Mouse (Mus musculus) thymus, adult 2 months (tissue): ENCODE measurements at regions not wholly inside any gene's neighbourhood (a gene's known extent, or its start where the extent isn't known, plus 50 kb on each side); places are given as distances from the start of the nearest gene placed in this dataset.

ENCODE experiments used
- CTCF ChIP-seq: fragments of 200-500 bp; IDR thresholded peaks from 2 replicates; pipeline ENCODE4 v1.5.1; 2012; ENCODE audit warnings: mild to moderate bottlenecking, control low read depth, low read length, moderate library complexity, borderline replicate concordance; ENCODE audit not compliant: control insufficient read depth, poor library complexity, insufficient read depth; ENCODE audit errors: extremely low read depth
- POLR2A ChIP-seq: fragments of 200-500 bp; IDR thresholded peaks from 2 replicates; pipeline ENCODE4 v1.6.1; 2012; ENCODE audit warnings: mild to moderate bottlenecking, low read length, control low read depth, moderate library complexity; ENCODE audit not compliant: control insufficient read depth, poor library complexity, insufficient read depth; ENCODE audit errors: extremely low read depth

- TF ChIP-seq CTCF (no peak), POLR2A (no peak)
These were observed 278.2 kb upstream of the Chd6 start for GRCm38 (mm10) chr2:161387054-161387453.
